Mouse (Mus musculus) limb, embryonic 13.5 days (tissue): ENCODE measurements around the gene Rftn1. TPM values are rescaled to one million over a fixed set of nuclear protein-coding genes. Genes with fewer than 3 reads are reported as not detected.
A peak's percentile ranks its signal among the peaks of the same experiment; 100 is the strongest.

Experiments used
- ATAC-seq: fragments of 200-750 bp; cut with Nextera tagmentation; 2 replicates; pipeline ENCODE4 v1.8.0; 2017; ENCODE audit warnings: low read depth, moderate number of reproducible peaks, moderate TSS enrichment; ENCODE audit not compliant: low FRiP score
- H3K27ac ChIP-seq: fragments of 300-500 bp; sonication (generic); 2 replicates; pipeline ENCODE4 v1.5.1; 2015; ENCODE audit warnings: inconsistent platforms, mild to moderate bottlenecking, moderate library complexity
- H3K27me3 ChIP-seq: fragments of 300-500 bp; sonication (generic); 2 replicates; pipeline ENCODE4 v1.6.1; 2015; ENCODE audit warnings: mild to moderate bottlenecking, inconsistent platforms
- H3K36me3 ChIP-seq: fragments of 300-500 bp; sonication (generic); 2 replicates; pipeline ENCODE4 v1.6.1; 2015; ENCODE audit warnings: inconsistent platforms, mild to moderate bottlenecking, moderate library complexity
- H3K4me1 ChIP-seq: fragments of 300-500 bp; sonication (generic); 2 replicates; pipeline ENCODE4 v1.6.1; 2015; ENCODE audit warnings: inconsistent platforms
- H3K4me2 ChIP-seq: fragments of 300-500 bp; sonication (generic); replicated peaks from 2 replicates; pipeline ENCODE4 v1.6.1; 2015; ENCODE audit warnings: inconsistent platforms, mild to moderate bottlenecking, moderate library complexity
- H3K4me3 ChIP-seq: fragments of 300-500 bp; sonication (generic); 2 replicates; pipeline ENCODE4 v1.5.1; 2015; ENCODE audit warnings: moderate library complexity, mild to moderate bottlenecking, inconsistent platforms
- H3K9ac ChIP-seq: fragments of 300-500 bp; sonication (generic); 2 replicates; pipeline ENCODE4 v1.6.1; 2015; ENCODE audit warnings: mild to moderate bottlenecking, inconsistent platforms
- H3K9me3 ChIP-seq: fragments of 300-500 bp; sonication (generic); 2 replicates; pipeline ENCODE4 v1.6.1; 2016; ENCODE audit warnings: inconsistent platforms
- WGBS: fragments of 180-500 bp; shearing (Covaris S2); methylation state at CpG from one replicate; pipeline ENCODE4 v1.1.7; 2015; 5-methylcytosine and 5-hydroxymethylcytosine counted together
- polyA plus RNA-seq: library from polyadenylated mRNA; unstranded; fragments of >200 nt; fragmentation: Nextera tagmentation; extraction: Ambion mirVana; gene quantifications from 2 replicates; pipeline ENCODE4 v1.2.1, GENCODE M21; 2015

Gene Rftn1
- polyA plus RNA-seq, 1 experiment from 2014 or later = 17.2 TPM

DNA sequence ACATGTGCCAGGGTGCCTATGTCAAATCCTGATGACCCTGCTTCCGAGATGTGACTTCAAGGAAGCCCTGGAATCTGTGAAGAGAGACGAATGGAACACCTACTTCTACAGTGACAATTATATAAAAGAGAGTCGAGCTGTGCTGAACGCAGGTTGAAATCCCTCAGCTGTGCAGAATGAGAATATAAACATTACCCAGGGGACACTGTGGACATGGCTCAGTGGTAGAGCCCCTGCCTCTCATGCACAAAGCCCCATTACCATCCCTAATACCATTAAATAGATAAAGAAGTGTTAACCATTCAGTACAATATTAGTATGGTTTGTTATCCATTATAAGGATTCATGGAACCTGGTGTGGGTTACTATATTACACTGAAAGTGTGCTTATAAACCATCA, 7.2 kb downstream of the Rftn1 start:
- no peak for ATAC-seq
- peaks cover 11% of the 10 kb centered on the region; the same call in 1 of the 2 replicates for H3K4me1 ChIP-seq
- no peaks in the 10 kb centered on the region for H3K9me3 ChIP-seq
- H3K36me3 ChIP-seq = no peaks in the 10 kb centered on the region
- no peak overlapping the region for H3K27ac ChIP-seq
- H3K9ac ChIP-seq = no peak overlapping the region
- no peaks in the 10 kb centered on the region for H3K27me3 ChIP-seq
- H3K4me2 ChIP-seq = no peak overlapping the region
- 81% methylated on average over 4 of the region's 4 CpGs for WGBS
- H3K4me3 ChIP-seq = no peak overlapping the region

DNA sequence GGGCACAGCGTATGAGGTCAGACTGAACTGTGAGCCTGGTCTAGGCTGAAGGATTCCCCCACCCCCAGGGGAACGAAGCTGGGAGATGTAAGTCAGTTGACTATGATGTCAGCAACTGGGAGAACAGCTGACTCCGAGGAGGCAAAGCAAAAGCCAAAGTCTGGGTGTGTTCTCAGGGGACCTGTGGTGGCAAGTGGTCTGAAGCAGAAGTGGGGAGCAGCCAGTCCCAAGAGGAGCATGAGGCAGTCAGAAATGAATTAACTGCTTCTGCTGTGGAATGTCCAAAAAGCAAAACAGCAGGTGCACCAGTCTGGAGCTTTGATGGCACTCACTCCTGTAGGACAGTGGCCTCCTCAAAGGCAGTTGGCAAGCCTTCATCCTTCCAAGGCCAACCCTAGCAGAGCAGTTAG, 7.9 kb downstream of the Rftn1 start:
- ATAC-seq = no peak
- Histone ChIP-seq H3K9ac (no peak overlapping the region), H3K4me3 (no peak overlapping the region), H3K36me3 (peaks cover 5% of the 10 kb centered on the region), H3K27me3 (no peaks in the 10 kb centered on the region), H3K27ac (no peak overlapping the region), H3K4me2 (no peak overlapping the region), H3K9me3 (no peaks in the 10 kb centered on the region), H3K4me1 (peaks cover 11% of the 10 kb centered on the region; the same call in 1 of the 2 replicates)
- WGBS = 77% methylated on average over 3 of the region's 3 CpGs

DNA sequence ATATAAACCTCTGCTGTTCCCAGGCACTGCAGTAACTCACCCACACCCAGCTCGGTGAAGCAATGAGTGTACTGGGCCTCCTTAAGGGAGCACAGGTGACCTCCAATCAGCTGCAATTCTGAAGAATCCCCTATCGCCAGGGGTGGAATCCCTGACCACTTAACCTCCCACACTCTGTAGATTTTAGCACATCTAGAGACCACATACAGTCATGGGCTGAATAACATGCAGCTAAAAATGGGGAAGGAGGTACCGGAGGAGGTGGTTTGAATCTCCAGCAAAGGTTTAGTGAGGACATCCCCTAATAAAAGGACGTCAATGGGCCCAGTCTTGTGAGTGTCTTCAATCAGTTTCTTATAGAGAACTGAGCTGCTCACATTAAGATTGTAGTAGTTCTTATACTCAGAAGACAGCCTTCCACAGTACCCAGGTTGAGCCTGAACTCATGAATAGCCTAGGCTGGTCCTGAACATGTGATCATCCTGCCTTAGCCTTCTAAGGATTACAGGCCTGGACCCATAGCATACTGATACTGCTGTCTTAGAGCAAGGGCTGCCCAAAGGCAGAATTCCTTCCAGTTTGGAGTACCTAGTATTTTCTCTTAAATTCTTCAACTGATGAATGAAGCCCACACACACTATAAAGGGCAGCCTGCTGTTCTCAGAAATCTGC, 9.4 kb downstream of the Rftn1 start:
- H3K4me2 ChIP-seq = no peak overlapping the region
- H3K4me3 ChIP-seq = no peak overlapping the region
- 80% methylated on average over 4 of the region's 4 CpGs for WGBS
- H3K9me3 ChIP-seq = no peaks in the 10 kb centered on the region
- H3K4me1 ChIP-seq = peaks cover 11% of the 10 kb centered on the region; the same call in 1 of the 2 replicates
- no peak overlapping the region for H3K9ac ChIP-seq
- H3K36me3 ChIP-seq = peaks cover 10% of the 10 kb centered on the region
- H3K27ac ChIP-seq = no peak overlapping the region
- no peaks in the 10 kb centered on the region for H3K27me3 ChIP-seq
- no peak for ATAC-seq

DNA sequence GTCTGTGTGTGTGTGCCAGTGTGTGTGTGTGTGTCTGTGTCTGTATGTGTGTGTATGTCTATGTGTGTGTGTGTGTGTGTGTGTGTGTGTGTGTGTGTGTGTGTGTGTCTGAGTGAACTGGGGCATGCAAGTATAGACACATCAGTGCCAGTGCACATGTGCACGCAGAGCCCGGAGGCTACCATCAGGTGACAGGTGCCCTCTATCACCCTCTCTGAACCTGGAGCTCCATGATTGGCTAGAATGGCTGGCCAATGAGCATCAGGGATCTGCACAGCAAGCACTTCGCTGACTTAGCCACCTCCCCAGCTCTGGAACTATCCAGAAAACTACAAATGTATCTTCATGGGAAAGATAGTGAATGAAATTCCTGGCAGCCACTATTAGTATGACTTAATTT, 16.7 kb downstream of the Rftn1 start:
- no peak overlapping the region for H3K4me2 ChIP-seq

DNA sequence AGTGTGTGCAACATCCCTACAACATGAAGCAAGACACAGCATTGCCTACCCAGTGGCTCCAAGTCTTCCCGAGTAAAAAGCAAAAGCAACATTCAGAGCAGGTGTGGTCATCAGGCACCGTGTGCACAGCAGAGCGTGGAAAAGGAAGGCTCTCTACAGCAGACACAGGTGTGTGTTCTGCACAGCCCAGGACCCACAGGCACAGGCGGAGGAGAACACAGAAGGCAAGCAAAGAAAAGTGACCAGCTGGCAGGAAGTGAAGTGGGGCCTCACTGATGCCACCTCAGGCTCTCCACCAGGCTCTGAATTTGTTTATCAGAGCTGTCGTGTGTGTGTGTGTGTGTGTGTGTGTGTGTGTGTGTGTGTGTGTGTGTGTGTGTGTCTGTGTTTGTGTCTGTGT, 17.1 kb downstream of the Rftn1 start:
- no peaks in the 10 kb centered on the region for H3K27me3 ChIP-seq
- H3K9me3 ChIP-seq = no peaks in the 10 kb centered on the region
- WGBS = 86% methylated on average over 5 of the region's 5 CpGs
- H3K4me3 ChIP-seq = no peak overlapping the region
- H3K4me1 ChIP-seq = peaks cover 16% of the 10 kb centered on the region; the same call in 1 of the 2 replicates
- no peak overlapping the region for H3K27ac ChIP-seq
- no peak overlapping the region for H3K9ac ChIP-seq
- ATAC-seq = no peak
- no peak overlapping the region for H3K4me2 ChIP-seq
- H3K36me3 ChIP-seq = peaks cover 13% of the 10 kb centered on the region

More for the DNA sequence above, 16.7 kb downstream of the Rftn1 start:
- no peak for ATAC-seq
- Histone ChIP-seq H3K27me3 (no peaks in the 10 kb centered on the region), H3K36me3 (peaks cover 10% of the 10 kb centered on the region), H3K4me3 (no peak overlapping the region), H3K27ac (no peak overlapping the region), H3K9me3 (no peaks in the 10 kb centered on the region), H3K4me1 (peaks cover 16% of the 10 kb centered on the region; the same call in 1 of the 2 replicates), H3K9ac (no peak overlapping the region)
- WGBS = 93% methylated on average over 3 of the region's 3 CpGs

DNA sequence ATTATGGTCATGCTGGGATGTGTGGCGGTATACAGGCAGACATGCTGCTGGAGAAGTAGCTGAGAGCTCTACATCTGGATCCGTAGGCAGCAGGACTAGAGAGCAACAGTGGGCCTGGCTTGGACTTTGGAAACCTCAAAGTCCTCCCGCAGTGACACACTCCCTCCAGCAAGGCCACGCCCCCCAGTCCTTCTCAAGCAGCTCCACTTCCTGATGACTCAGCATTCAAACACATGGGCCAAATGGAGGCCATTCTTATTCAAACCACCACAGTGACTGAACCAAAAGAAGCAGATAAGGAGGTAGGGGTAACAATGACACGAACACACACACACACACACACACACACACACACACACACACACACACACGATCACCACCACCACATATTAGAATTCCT, 17.7 kb downstream of the Rftn1 start:
- no peak for ATAC-seq
- Histone ChIP-seq H3K36me3 (peaks cover 13% of the 10 kb centered on the region), H3K4me3 (no peak overlapping the region), H3K9me3 (no peaks in the 10 kb centered on the region), H3K27me3 (no peaks in the 10 kb centered on the region), H3K9ac (no peak overlapping the region), H3K4me2 (no peak overlapping the region), H3K27ac (no peak overlapping the region), H3K4me1 (peaks cover 16% of the 10 kb centered on the region; the same call in 1 of the 2 replicates)
- WGBS = 97% methylated on average over 6 of the region's 6 CpGs

DNA sequence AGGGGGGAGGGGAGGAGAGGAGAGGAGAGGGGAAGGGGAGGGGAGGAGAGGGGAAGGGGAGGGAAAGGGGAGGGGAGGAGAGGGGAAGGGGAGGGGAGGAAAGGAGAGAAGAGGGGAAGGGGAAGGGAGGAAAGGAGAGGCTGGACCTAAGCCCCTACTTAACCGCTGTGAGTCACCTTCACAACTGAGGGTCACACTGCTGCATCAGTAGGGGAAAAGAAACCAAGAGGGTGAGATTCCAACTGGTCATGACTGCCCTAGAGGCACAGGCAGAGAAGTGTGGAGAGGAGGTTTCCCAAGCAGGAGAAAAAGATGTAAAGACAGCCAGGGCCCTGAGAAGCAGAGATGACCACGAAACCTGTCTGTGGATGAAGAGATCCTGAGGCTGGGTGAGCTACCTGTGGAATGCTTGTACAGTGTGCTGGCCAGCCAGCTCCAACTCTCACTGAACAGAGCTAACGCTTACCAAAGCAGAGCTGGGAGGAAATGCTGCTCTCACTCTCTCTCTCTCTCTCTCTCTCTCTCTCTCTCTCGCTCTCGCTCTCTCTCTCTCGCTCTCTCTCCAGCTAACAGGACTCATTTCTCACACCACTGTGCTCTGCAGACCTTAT, 19.4 kb downstream of the Rftn1 start:
- no peak overlapping the region for H3K27ac ChIP-seq
- ATAC-seq = no peak

DNA sequence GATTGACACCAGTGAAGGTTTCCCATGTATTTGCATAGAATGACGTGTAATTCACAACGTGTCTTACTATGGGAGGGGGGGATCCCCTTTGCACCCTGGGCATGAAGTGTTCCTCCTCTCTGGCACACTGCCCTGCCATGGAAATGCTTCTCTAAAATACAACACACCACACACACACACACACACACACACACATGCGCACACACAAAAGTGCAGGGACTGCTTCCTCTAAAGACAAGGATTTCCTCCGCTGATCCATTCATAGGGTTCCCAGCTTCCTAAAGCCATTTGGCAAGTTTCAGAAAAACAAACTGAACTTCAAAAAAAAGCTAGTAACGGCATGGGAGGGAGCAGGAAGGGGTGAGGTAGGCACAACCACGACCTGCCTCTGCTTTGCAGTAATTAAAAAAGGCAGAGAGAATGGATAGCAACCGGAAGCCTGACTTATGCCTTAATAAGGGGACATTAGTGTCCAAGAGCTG, 20.5 kb downstream of the Rftn1 start:
- no peak overlapping the region for H3K27ac ChIP-seq
- H3K4me3 ChIP-seq = no peak overlapping the region
- WGBS = 53% methylated on average over 7 of the region's 7 CpGs
- peaks cover 2% of the 10 kb centered on the region; the same call in 1 of the 2 replicates for H3K9me3 ChIP-seq
- no peak for ATAC-seq
- H3K27me3 ChIP-seq = no peaks in the 10 kb centered on the region
- H3K4me1 ChIP-seq = peaks cover 16% of the 10 kb centered on the region; the same call in 1 of the 2 replicates
- no peak overlapping the region for H3K4me2 ChIP-seq
- H3K36me3 ChIP-seq = peaks cover 5% of the 10 kb centered on the region
- no peak overlapping the region for H3K9ac ChIP-seq

More for the DNA sequence above, 19.4 kb downstream of the Rftn1 start:
- H3K36me3 ChIP-seq = peaks cover 5% of the 10 kb centered on the region; the same call in 1 of the 2 replicates
- 45% methylated on average over 6 of the region's 6 CpGs for WGBS
- no peaks in the 10 kb centered on the region for H3K27me3 ChIP-seq
- H3K4me1 ChIP-seq = peaks cover 16% of the 10 kb centered on the region; the same call in 1 of the 2 replicates
- H3K4me3 ChIP-seq = no peak overlapping the region
- no peak overlapping the region for H3K9ac ChIP-seq
- H3K9me3 ChIP-seq = no peaks in the 10 kb centered on the region
- H3K4me2 ChIP-seq = no peak overlapping the region

DNA sequence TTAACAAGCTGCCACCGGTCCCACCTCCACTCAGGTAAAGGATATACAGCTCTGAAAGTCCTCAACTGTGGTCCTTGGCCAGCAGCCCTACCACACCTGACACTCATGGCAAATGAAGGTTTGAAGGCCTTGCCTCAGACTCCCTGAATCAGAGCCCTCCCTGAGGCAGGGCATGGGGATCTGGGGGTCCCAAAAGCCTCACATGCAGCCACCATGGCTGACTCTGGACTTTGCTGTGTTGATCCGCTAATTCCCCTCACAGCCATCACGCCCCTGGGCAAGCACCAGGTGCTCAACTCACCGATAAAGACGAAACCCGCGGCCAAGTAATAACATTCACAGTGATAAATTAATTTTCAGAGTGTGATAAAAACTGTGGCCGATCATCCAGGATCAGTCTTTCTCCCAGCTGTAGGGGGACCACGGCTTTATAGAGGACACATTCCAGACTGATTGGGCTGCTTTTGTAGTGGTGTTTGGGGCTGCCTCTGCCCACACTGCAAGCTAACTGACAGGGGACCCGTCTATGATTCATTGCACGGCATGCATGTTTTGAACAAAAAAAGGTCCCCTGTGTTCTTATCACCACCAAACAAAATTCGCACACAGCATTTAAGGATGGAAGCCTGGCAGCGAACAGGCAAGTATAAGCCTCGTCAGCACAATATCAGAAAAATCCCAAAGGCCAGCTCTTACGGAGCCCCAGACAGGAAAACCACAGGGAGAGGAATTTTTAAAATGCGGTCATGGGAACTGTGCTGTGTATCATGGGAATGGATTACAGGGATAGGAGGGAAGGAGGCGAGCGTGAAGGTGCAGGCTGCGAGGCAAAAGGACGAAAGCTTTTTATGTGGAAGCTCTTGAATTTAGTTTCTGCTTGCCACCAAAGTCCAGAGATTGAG, 29.3 kb downstream of the Rftn1 start:
- no peak overlapping the region for H3K9ac ChIP-seq
- peaks cover 14% of the 10 kb centered on the region for H3K9me3 ChIP-seq
- H3K4me3 ChIP-seq = no peak overlapping the region
- H3K27me3 ChIP-seq = no peaks in the 10 kb centered on the region
- WGBS = 64% methylated on average over 20 of the region's 20 CpGs
- H3K36me3 ChIP-seq = peaks cover 12% of the 10 kb centered on the region
- peaks cover 8% of the 10 kb centered on the region; the same call in 1 of the 2 replicates for H3K4me1 ChIP-seq
- peak overlapping the region; percentile 48; the same call in 1 of the 2 replicates for H3K27ac ChIP-seq
- no peak overlapping the region for H3K4me2 ChIP-seq
- no peak for ATAC-seq

DNA sequence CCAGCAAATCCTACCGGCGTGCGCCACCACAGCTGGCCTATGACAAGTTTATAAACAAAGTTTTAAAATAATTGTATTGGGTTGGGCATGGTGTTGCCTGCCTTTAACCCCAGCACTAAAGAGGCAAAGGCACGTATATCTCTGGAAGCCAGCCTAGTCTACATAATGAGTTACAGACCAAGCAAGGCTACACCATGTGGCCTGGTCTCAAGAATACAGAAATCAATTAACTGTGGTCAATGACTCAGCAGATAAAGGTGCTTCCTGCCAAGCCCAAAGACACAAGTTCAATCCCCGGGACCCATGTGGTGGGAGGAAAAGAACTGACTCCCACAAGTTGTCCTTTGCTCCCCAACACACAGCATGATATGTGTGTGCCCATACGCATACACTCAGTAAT, 30.1 kb downstream of the Rftn1 start:
- Histone ChIP-seq H3K4me3 (no peak overlapping the region), H3K9ac (no peak overlapping the region), H3K27me3 (no peaks in the 10 kb centered on the region), H3K4me1 (peaks cover 8% of the 10 kb centered on the region; the same call in 1 of the 2 replicates), H3K36me3 (peaks cover 12% of the 10 kb centered on the region), H3K4me2 (no peak overlapping the region), H3K9me3 (peaks cover 14% of the 10 kb centered on the region), H3K27ac (no peak overlapping the region)
- 80% methylated on average over 6 of the region's 6 CpGs for WGBS
- no peak for ATAC-seq

DNA sequence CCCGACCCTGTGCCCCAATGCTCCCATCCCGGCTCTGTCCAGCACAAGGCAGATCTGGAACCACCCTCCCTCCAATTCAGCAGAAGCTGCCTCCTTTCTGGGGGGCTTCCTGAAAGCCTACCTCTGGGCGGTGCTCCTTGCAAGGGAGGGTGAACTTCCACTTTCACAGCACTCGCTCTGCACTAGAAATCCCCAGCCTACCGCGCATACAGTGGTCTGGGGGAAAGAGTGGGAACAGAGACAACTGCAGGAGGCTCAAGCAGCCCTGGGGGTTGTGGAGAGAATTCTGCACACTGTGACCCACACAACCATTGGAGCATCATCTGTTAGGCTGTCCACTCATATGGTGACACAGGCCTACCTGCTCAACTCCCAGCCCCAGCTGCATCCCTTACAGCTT, 30.7 kb downstream of the Rftn1 start:
- no peak for ATAC-seq
- H3K4me1 ChIP-seq = peaks cover 8% of the 10 kb centered on the region; the same call in 1 of the 2 replicates
- no peak overlapping the region for H3K4me3 ChIP-seq
- WGBS = 87% methylated on average over 6 of the region's 6 CpGs
- peaks cover 10% of the 10 kb centered on the region for H3K36me3 ChIP-seq
- H3K27ac ChIP-seq = no peak overlapping the region
- no peaks in the 10 kb centered on the region for H3K27me3 ChIP-seq
- peaks cover 10% of the 10 kb centered on the region for H3K9me3 ChIP-seq
- H3K4me2 ChIP-seq = no peak overlapping the region
- H3K9ac ChIP-seq = no peak overlapping the region

DNA sequence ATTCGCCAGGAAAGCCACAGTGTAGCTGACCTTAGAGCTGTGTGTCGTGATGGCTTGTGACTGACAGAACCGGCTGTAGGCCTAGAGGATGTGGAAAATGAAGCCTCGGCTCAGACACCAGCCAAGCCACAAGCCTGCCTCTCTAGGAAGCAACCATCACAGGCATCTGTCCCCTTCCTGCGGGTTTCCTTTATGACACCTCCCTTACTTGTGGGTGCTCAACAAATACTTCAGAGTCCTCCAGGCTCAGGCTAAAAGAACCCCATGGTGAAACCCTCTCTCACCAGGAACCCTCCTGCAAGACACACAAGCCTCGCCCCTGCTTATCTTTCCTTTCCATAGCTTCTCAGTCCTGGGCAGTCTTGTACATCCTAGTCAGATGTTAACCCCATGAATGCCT, 31.9 kb downstream of the Rftn1 start:
- ATAC-seq = no peak
- H3K36me3 ChIP-seq = no peaks in the 10 kb centered on the region
- H3K9ac ChIP-seq = no peak overlapping the region
- WGBS = 85% methylated on average over 6 of the region's 6 CpGs
- no peaks in the 10 kb centered on the region for H3K9me3 ChIP-seq
- H3K4me3 ChIP-seq = no peak overlapping the region
- H3K27ac ChIP-seq = no peak overlapping the region
- no peaks in the 10 kb centered on the region for H3K27me3 ChIP-seq
- H3K4me2 ChIP-seq = no peak overlapping the region
- H3K4me1 ChIP-seq = peaks cover 8% of the 10 kb centered on the region; the same call in 1 of the 2 replicates
